Mouse (Mus musculus) MEL (cell line): ENCODE measurements at regions not wholly inside any gene's neighbourhood (a gene's known extent, or its start where the extent isn't known, plus 50 kb on each side); places are given as distances from the start of the nearest gene placed in this dataset.

Experiments
- DNase-seq: peaks from one replicate; pipeline ENCODE4 v3.0.0; 2011; ENCODE audit warnings: low read depth, low spot score
- H3K27ac ChIP-seq: 2 replicates; pipeline ENCODE4 v1.5.1; 2012; ENCODE audit warnings: low read depth, mild to moderate bottlenecking, control low read depth, low read length, moderate library complexity; ENCODE audit not compliant: control insufficient read depth
- H3K27me3 ChIP-seq, 2 experiments: fragments of 150-350 bp in 1 of 2; sonication (generic) in 1 of 2; 2 replicates each; pipeline ENCODE4 v1.6.1; 2012; ENCODE audit warnings: low read length in 2 of 2, mild to moderate bottlenecking in 2 of 2, improper control_type of control experiment in 1 of 2, moderate library complexity in 1 of 2; ENCODE audit not compliant: insufficient read depth in 2 of 2, control insufficient read depth in 1 of 2
- H3K36me3 ChIP-seq, 2 experiments: 2 replicates each; pipeline ENCODE4 v1.6.1; 2012 to 2014; ENCODE audit warnings: low read length in 2 of 2, improper control_type of control experiment in 1 of 2, inconsistent platforms in 1 of 2, mild to moderate bottlenecking in 1 of 2; ENCODE audit not compliant: insufficient read depth in 2 of 2, control insufficient read depth in 1 of 2
- H3K4me1 ChIP-seq, 2 experiments: fragments of 150-350 bp in 1 of 2; sonication (generic) in 1 of 2; 2 replicates each; pipeline ENCODE4 v1.6.1; 2012; ENCODE audit warnings: low read length in 2 of 2, improper control_type of control experiment in 1 of 2, mild to moderate bottlenecking in 1 of 2; ENCODE audit not compliant: insufficient read depth in 2 of 2, control insufficient read depth in 1 of 2
- H3K4me3 ChIP-seq, 2 experiments: fragments of 150-350 bp in 1 of 2; sonication (generic) in 1 of 2; 2 replicates each; pipeline ENCODE4 v1.5.1; 2012; ENCODE audit warnings: low read depth in 2 of 2, low read length in 2 of 2, mild to moderate bottlenecking in 2 of 2, moderate library complexity in 2 of 2, control low read depth in 1 of 2, improper control_type of control experiment in 1 of 2; ENCODE audit not compliant: control insufficient read depth in 1 of 2, insufficient read depth in 1 of 2
- H3K79me2 ChIP-seq: 2 replicates; pipeline ENCODE4 v1.6.1; 2012; ENCODE audit warnings: mild to moderate bottlenecking, low read length, moderate library complexity; ENCODE audit not compliant: control insufficient read depth, poor library complexity, insufficient read depth
- H3K9ac ChIP-seq: 2 replicates; pipeline ENCODE4 v1.6.1; 2012; ENCODE audit warnings: low read depth, mild to moderate bottlenecking, control low read depth, low read length, moderate library complexity; ENCODE audit not compliant: control insufficient read depth, poor library complexity, severe bottlenecking
- H3K9me3 ChIP-seq: fragments of 150-350 bp; sonication (generic); replicated peaks from 2 replicates; pipeline ENCODE4 v1.6.1; 2012; ENCODE audit warnings: mild to moderate bottlenecking, low read length, improper control_type of control experiment, moderate library complexity; ENCODE audit not compliant: insufficient read depth
- BHLHE40 ChIP-seq: IDR thresholded peaks from 2 replicates; pipeline ENCODE4 v1.6.1; 2012; ENCODE audit warnings: low read depth, mild to moderate bottlenecking, inconsistent platforms, low read length, improper control_type of control experiment, borderline replicate concordance
- CHD2 ChIP-seq: IDR thresholded peaks from 2 replicates; pipeline ENCODE4 v1.6.1; 2011; ENCODE audit warnings: low read length, improper control_type of control experiment
- CTCF ChIP-seq, 3 experiments: IDR thresholded peaks in 2 of 3; conservative IDR thresholded peaks in 1 of 3; 2 replicates each; pipeline ENCODE4 v1.5.1; 2011 to 2012; ENCODE audit warnings: low read length in 3 of 3, low read depth in 2 of 3, mild to moderate bottlenecking in 2 of 3, improper control_type of control experiment in 1 of 3, inconsistent platforms in 1 of 3, mixed read lengths in 1 of 3, moderate library complexity in 1 of 3; ENCODE audit not compliant: control insufficient read depth in 1 of 3, insufficient read depth in 1 of 3, poor library complexity in 1 of 3, severe bottlenecking in 1 of 3
- E2F4 ChIP-seq: IDR thresholded peaks from 2 replicates; pipeline ENCODE4 v1.6.1; 2011; ENCODE audit warnings: low read depth, low read length, improper control_type of control experiment, borderline replicate concordance
- ELF1 ChIP-seq: IDR thresholded peaks from 2 replicates; pipeline ENCODE4 v1.6.1; 2014; ENCODE audit warnings: low read depth, mild to moderate bottlenecking, inconsistent platforms, low read length, improper control_type of control experiment, moderate library complexity
- EP300 ChIP-seq, 2 experiments: IDR thresholded peaks; 2 replicates each; pipeline ENCODE4 v1.6.1; 2011; ENCODE audit warnings: improper control_type of control experiment in 2 of 2, low read length in 2 of 2, low read depth in 1 of 2, mild to moderate bottlenecking in 1 of 2
- ETS1 ChIP-seq: IDR thresholded peaks from 2 replicates; pipeline ENCODE4 v1.6.1; 2012; ENCODE audit warnings: low read depth, mild to moderate bottlenecking, inconsistent platforms, low read length, improper control_type of control experiment, moderate library complexity
- GATA1 ChIP-seq: IDR thresholded peaks from 2 replicates; pipeline ENCODE4 v1.6.1; 2011; ENCODE audit warnings: low read depth, low read length, improper control_type of control experiment
- JUND ChIP-seq: IDR thresholded peaks from 2 replicates; pipeline ENCODE4 v1.6.1; 2011; ENCODE audit warnings: low read depth, mild to moderate bottlenecking, improper control_type of control experiment, low read length
- MAX ChIP-seq: IDR thresholded peaks from 2 replicates; pipeline ENCODE4 v1.6.1; 2011; ENCODE audit warnings: low read length, improper control_type of control experiment
- MAZ ChIP-seq: IDR thresholded peaks from 2 replicates; pipeline ENCODE4 v1.6.1; 2012; ENCODE audit warnings: low read depth, mild to moderate bottlenecking, inconsistent platforms, low read length, improper control_type of control experiment
- MEF2A ChIP-seq: IDR thresholded peaks from 2 replicates; pipeline ENCODE4 v1.6.1; 2014; ENCODE audit warnings: low read depth, mild to moderate bottlenecking, inconsistent platforms, low read length, improper control_type of control experiment; ENCODE audit not compliant: poor library complexity, insufficient replicate concordance, severe bottlenecking; ENCODE audit errors: extremely low read depth
- MYB ChIP-seq: IDR thresholded peaks from 2 replicates; pipeline ENCODE4 v1.6.1; 2011; ENCODE audit warnings: mild to moderate bottlenecking, low read depth, low read length, improper control_type of control experiment
- MYC ChIP-seq: IDR thresholded peaks from 2 replicates; pipeline ENCODE4 v1.6.1; 2011; ENCODE audit warnings: low read depth, mild to moderate bottlenecking, low read length, improper control_type of control experiment, moderate library complexity
- NELFE ChIP-seq: IDR thresholded peaks from 2 replicates; pipeline ENCODE4 v1.6.1; 2011; ENCODE audit warnings: low read depth, low read length, improper control_type of control experiment
- NRF1 ChIP-seq: IDR thresholded peaks from 2 replicates; pipeline ENCODE4 v1.6.1; 2014; ENCODE audit warnings: low read depth, mild to moderate bottlenecking, inconsistent platforms, low read length, improper control_type of control experiment, moderate library complexity; ENCODE audit not compliant: poor library complexity, insufficient read depth, severe bottlenecking
- POLR2AphosphoS2 ChIP-seq: IDR thresholded peaks from 2 replicates; pipeline ENCODE4 v1.6.1; 2011; ENCODE audit warnings: low read length, improper control_type of control experiment
- RAD21 ChIP-seq: IDR thresholded peaks from 2 replicates; pipeline ENCODE4 v1.6.1; 2011; ENCODE audit warnings: mild to moderate bottlenecking, low read depth, low read length, improper control_type of control experiment
- RCOR1 ChIP-seq: IDR thresholded peaks from 2 replicates; pipeline ENCODE4 v1.6.1; 2012; ENCODE audit warnings: low read depth, mild to moderate bottlenecking, inconsistent platforms, low read length, improper control_type of control experiment
- SIN3A ChIP-seq: IDR thresholded peaks from 2 replicates; pipeline ENCODE4 v1.6.1; 2012; ENCODE audit warnings: low read length, improper control_type of control experiment, inconsistent platforms
- SMC3 ChIP-seq: IDR thresholded peaks from 2 replicates; pipeline ENCODE4 v1.6.1; 2011; ENCODE audit warnings: low read depth, low read length, improper control_type of control experiment
- TCF12 ChIP-seq: IDR thresholded peaks from 2 replicates; pipeline ENCODE4 v1.6.1; 2014; ENCODE audit warnings: low read depth, mild to moderate bottlenecking, inconsistent platforms, low read length, improper control_type of control experiment, moderate library complexity
- USF1 ChIP-seq: IDR thresholded peaks from 2 replicates; pipeline ENCODE4 v1.6.1; 2014; ENCODE audit warnings: low read depth, mild to moderate bottlenecking, inconsistent platforms, low read length, improper control_type of control experiment, moderate library complexity
- ZC3H11A ChIP-seq: IDR thresholded peaks from 2 replicates; pipeline ENCODE4 v1.6.1; 2012; ENCODE audit warnings: low read depth, mild to moderate bottlenecking, inconsistent platforms, low read length, improper control_type of control experiment
- ZKSCAN1 ChIP-seq: IDR thresholded peaks from 2 replicates; pipeline ENCODE4 v1.6.1; 2012; ENCODE audit warnings: low read depth, mild to moderate bottlenecking, inconsistent platforms, low read length, improper control_type of control experiment, moderate library complexity
- ZMIZ1 ChIP-seq: IDR thresholded peaks from 2 replicates; pipeline ENCODE4 v1.6.1; 2012; ENCODE audit warnings: low read depth, mild to moderate bottlenecking, inconsistent platforms, low read length, improper control_type of control experiment, moderate library complexity

- Histone ChIP-seq H3K27me3 (no peaks in the 10 kb centered on the region), H3K4me3 (no peak overlapping the region), H3K36me3 (no peaks in the 10 kb centered on the region), H3K9me3 (no peaks in the 10 kb centered on the region), H3K9ac (no peak overlapping the region), H3K79me2 (no peaks in the 10 kb centered on the region), H3K4me1 (no peaks in the 10 kb centered on the region), H3K27ac (no peak overlapping the region)
- no peak for TF ChIP-seq USF1
- TF ChIP-seq POLR2AphosphoS2: no peak
- TF ChIP-seq GATA1: no peak
- no peak for TF ChIP-seq RAD21
- TF ChIP-seq CHD2: no peak
- TF ChIP-seq ELF1: no peak
- TF ChIP-seq MAZ: no peak
- TF ChIP-seq BHLHE40: no peak
- TF ChIP-seq SIN3A: no peak
- no peak for TF ChIP-seq ETS1
- TF ChIP-seq NRF1: no peak
- no peak for TF ChIP-seq ZMIZ1
- TF ChIP-seq JUND: no peak
- no peak for TF ChIP-seq CTCF (IDR thresholded peaks at IDR 0.05 in 2 of 3, conservative IDR thresholded peaks at IDR 0.05 in 1 of 3; ENCODE audit: control insufficient read depth in 1 of 3, insufficient read depth in 1 of 3, low read depth in 2 of 3, low read length in 3 of 3, poor library complexity in 1 of 3, severe bottlenecking in 1 of 3)
- TF ChIP-seq NELFE: no peak
- TF ChIP-seq ZKSCAN1: no peak
- no peak for TF ChIP-seq ZC3H11A
- no peak for DNase-seq
Observed at GRCm38 (mm10) chr12:109856336-109856735, 256.2 kb upstream of the Rtl1 start.

- DNase-seq: no peak
- no peaks in the 10 kb centered on the region for H3K27me3 ChIP-seq
- H3K9ac ChIP-seq: no peak overlapping the region
- no peak overlapping the region for H3K4me3 ChIP-seq
- H3K9me3 ChIP-seq: no peaks in the 10 kb centered on the region
- H3K36me3 ChIP-seq: no peaks in the 10 kb centered on the region
- TF ChIP-seq SMC3 (no peak), CHD2 (no peak), E2F4 (no peak), MEF2A (no peak), GATA1 (no peak), MAX (no peak), EP300 (IDR thresholded peaks at IDR 0.05; ENCODE audit: low read depth in 1 of 2, low read length in 2 of 2) (no peak), RCOR1 (no peak), TCF12 (no peak), MYC (no peak), MYB (no peak)
- H3K4me1 ChIP-seq: no peaks in the 10 kb centered on the region
- no peak overlapping the region for H3K27ac ChIP-seq
- H3K79me2 ChIP-seq: no peaks in the 10 kb centered on the region
Observed at GRCm38 (mm10) chr12:109857705-109858104, 257.6 kb upstream of the Rtl1 start.
